Mouse (Mus musculus) cerebellum, adult 8-10 months (tissue): ENCODE data around the gene Pcgf5.

Experiments used
- DNase-seq: peaks from one replicate; pipeline ENCODE4 v3.0.0; 2022

The Pcgf5 gene

GRCm38 (mm10) chr19:36497067-36497466 lies 149.0 kb downstream of the Pcgf5 start:
- DNase-seq, result peak; percentile 49

- DNase-seq, result peak; percentile 11
Measured at GRCm38 (mm10) chr19:36497744-36498143, 149.6 kb downstream of the Pcgf5 start.

- no peak for DNase-seq
Measured at GRCm38 (mm10) chr19:36504716-36505115, 156.6 kb downstream of the Pcgf5 start.
